Mouse (Mus musculus) neural tube, embryonic 15.5 days (tissue): ENCODE results near the gene Gm42742. TPM values are rescaled to one million over a fixed set of nuclear protein-coding genes. Genes with fewer than 3 reads are reported as not detected.

Experiments used
- ATAC-seq: fragments of 200-750 bp; cut with Nextera tagmentation; 2 replicates; pipeline ENCODE4 v1.8.0; 2017; ENCODE audit warnings: mild to moderate bottlenecking, moderate TSS enrichment, moderate library complexity; ENCODE audit not compliant: low FRiP score
- H3K27ac ChIP-seq: fragments of 300-500 bp; sonication (generic); replicated peaks from 2 replicates; pipeline ENCODE4 v1.5.1; 2015; ENCODE audit warnings: mild to moderate bottlenecking, inconsistent platforms
- H3K27me3 ChIP-seq: fragments of 300-500 bp; sonication (generic); replicated peaks from 2 replicates; pipeline ENCODE4 v1.6.1; 2015; ENCODE audit warnings: inconsistent platforms
- H3K36me3 ChIP-seq: fragments of 300-500 bp; sonication (generic); 2 replicates; pipeline ENCODE4 v1.6.1; 2015; ENCODE audit warnings: inconsistent platforms
- H3K4me1 ChIP-seq: fragments of 300-500 bp; sonication (generic); 2 replicates; pipeline ENCODE4 v1.6.1; 2015; ENCODE audit warnings: inconsistent platforms
- H3K4me2 ChIP-seq: fragments of 300-500 bp; sonication (generic); 2 replicates; pipeline ENCODE4 v1.6.1; 2015; ENCODE audit warnings: inconsistent platforms, mild to moderate bottlenecking, moderate library complexity
- H3K4me3 ChIP-seq: fragments of 300-500 bp; sonication (generic); replicated peaks from 2 replicates; pipeline ENCODE4 v1.5.1; 2015; ENCODE audit warnings: mild to moderate bottlenecking, inconsistent platforms
- H3K9ac ChIP-seq: fragments of 300-500 bp; sonication (generic); replicated peaks from 2 replicates; pipeline ENCODE4 v1.6.1; 2015; ENCODE audit warnings: mild to moderate bottlenecking, inconsistent platforms
- H3K9me3 ChIP-seq: fragments of 300-500 bp; sonication (generic); replicated peaks from 2 replicates; pipeline ENCODE4 v1.6.1; 2016; ENCODE audit warnings: inconsistent platforms
- WGBS: fragments of 180-500 bp; shearing (Covaris S2); methylation state at CpG from one replicate; pipeline ENCODE4 v1.1.7; 2015; ENCODE audit warnings: mixed read lengths; 5-methylcytosine and 5-hydroxymethylcytosine counted together
- polyA plus RNA-seq: library from polyadenylated mRNA; unstranded; fragments of >200 nt; fragmentation: Nextera tagmentation; extraction: Ambion mirVana; gene quantifications from 2 replicates; pipeline ENCODE4 v1.2.1, GENCODE M21; 2015

The Gm42742 gene
- polyA plus RNA-seq: 18.8 and 54.5 TPM in 2 replicates

- Histone ChIP-seq H3K4me3 (peak within 1 kb of the TSS; percentile 59), H3K9me3 (no peaks in the 10 kb centered on the region), H3K4me1 (peaks cover 82% of the 10 kb centered on the region), H3K27ac (peak within 1 kb of the TSS; percentile 98), H3K27me3 (no peaks in the 10 kb centered on the region), H3K4me2 (peak within 1 kb of the TSS; percentile 88), H3K9ac (peak within 1 kb of the TSS; percentile 77), H3K36me3 (peaks cover 23% of the 10 kb centered on the region)
- peak; percentile 16; the same call in 1 of the 2 replicates for ATAC-seq
- 1% methylated on average over 37 of the region's 37 CpGs for WGBS
These were observed at the start of gene Gm42742, which contains the start of gene Prrt2 for GRCm38 (mm10) chr7:127020901-127021562. Gene Gm42742 (minus strand): TSS chr7:127021097. Gene Prrt2 (minus strand): TSS chr7:127021211.

- WGBS: 79% methylated on average over 4 of the region's 4 CpGs
- Histone ChIP-seq H3K4me1 (no peaks in the 10 kb centered on the region), H3K4me2 (no peak overlapping the region), H3K9me3 (no peaks in the 10 kb centered on the region), H3K27ac (no peak overlapping the region), H3K27me3 (no peaks in the 10 kb centered on the region), H3K9ac (no peak overlapping the region), H3K4me3 (no peak overlapping the region), H3K36me3 (no peaks in the 10 kb centered on the region)
- no peak for ATAC-seq
These were observed 45.4 kb upstream of the Gm42742 start for GRCm38 (mm10) chr7:127066317-127066716.

- Histone ChIP-seq H3K36me3 (no peaks in the 10 kb centered on the region), H3K9ac (no peak overlapping the region), H3K4me2 (no peak overlapping the region), H3K27me3 (no peaks in the 10 kb centered on the region), H3K4me3 (no peak overlapping the region), H3K4me1 (no peaks in the 10 kb centered on the region), H3K27ac (no peak overlapping the region), H3K9me3 (no peaks in the 10 kb centered on the region)
- ATAC-seq: no peak
- 88% methylated on average over 6 of the region's 6 CpGs for WGBS
These were observed 44.6 kb upstream of the Gm42742 start for GRCm38 (mm10) chr7:127065538-127065937.

DNA sequence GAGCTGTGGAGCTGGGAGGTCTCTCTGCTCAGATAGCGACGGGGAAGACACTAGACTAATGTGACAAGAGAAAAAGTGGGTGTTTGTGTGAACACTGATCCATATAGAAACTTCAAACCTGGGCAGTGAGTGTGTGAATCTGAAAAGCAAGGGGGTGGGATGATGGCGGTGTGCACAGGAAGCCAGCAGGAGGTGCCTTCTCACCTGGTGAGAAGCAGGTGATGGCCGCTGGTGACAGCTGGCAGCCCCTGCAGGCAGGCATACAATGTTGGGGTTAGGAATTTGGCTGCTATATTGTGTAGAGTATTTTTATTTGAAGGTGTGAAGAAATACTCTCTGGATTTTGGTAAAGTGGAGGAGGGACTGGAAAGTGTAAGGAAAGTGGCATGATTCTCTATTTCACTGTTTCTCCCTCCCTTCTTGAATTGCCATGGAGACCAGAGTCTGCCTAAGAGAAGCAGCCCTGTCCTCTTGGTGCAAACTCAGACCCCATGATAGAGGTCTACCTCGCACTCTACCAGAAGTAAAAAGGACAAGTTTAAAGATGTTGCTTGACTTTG is 34.2 kb upstream of the Gm42742 start:
- ATAC-seq: no peak

DNA sequence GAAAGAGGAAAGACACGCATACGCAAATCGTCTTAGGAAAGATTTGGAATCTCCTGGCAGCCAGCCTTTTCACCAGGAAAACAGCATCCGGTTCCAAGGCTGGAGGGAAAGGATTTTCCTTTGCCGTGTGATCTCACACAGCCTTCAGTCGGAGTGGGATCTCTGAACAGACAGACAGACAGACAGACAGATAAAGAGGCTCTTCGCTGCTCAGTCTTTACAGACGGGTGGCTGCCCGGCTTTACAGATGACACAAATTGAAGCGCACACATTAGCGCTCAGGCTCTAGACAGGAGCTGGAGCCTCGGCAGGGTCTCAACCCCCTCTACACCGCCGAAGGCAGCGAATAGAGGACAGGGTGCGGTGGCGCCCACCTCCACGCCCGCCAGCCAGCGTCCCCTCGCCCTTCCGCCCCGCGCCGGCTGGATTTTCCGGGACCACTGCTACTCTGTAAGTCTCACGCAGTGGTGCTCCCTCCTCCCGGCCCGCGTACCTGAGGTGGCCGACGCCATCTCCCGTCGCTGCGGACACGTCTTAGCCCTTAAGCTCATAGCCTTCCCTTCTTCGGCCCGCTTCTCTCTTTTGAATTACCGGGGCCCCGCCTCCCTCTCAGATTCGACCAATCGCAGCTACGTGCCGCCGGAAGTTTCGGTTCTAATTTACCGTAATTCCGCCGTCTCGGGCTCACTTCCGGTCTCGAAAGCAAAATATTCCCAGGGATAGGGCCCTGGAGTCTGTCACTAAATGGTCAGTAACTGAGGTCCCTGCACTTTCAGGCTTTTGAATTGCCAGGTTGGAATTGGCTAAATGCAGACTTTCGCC is 21.2 kb upstream of the Gm42742 start, which contains the start of gene Kif22:
TSS of gene Kif22 (minus strand) at position 621 of the 822 bp plus-strand sequence.
- Histone ChIP-seq H3K27ac (peak within 1 kb of the TSS; percentile 74), H3K9ac (peak within 1 kb of the TSS; percentile 68), H3K36me3 (no peaks in the 10 kb centered on the region), H3K27me3 (no peaks in the 10 kb centered on the region), H3K4me1 (peaks cover 13% of the 10 kb centered on the region), H3K9me3 (no peaks in the 10 kb centered on the region), H3K4me3 (peak within 1 kb of the TSS; percentile 68), H3K4me2 (peak within 1 kb of the TSS; percentile 96)
- peak; percentile 81 for ATAC-seq
- WGBS: under 1% methylated on average over 53 of the region's 53 CpGs

More for the DNA sequence above, 34.2 kb upstream of the Gm42742 start:
- Histone ChIP-seq H3K4me1 (no peaks in the 10 kb centered on the region), H3K9ac (no peak overlapping the region), H3K27me3 (peaks cover 4% of the 10 kb centered on the region; the same call in 1 of the 2 replicates), H3K9me3 (no peaks in the 10 kb centered on the region), H3K36me3 (no peaks in the 10 kb centered on the region), H3K27ac (no peak overlapping the region), H3K4me3 (no peak overlapping the region), H3K4me2 (no peak overlapping the region)
- 76% methylated on average over 5 of the region's 5 CpGs for WGBS

GRCm38 (mm10) chr7:127031244-127031643 is 10.3 kb upstream of the Gm42742 start:
- peaks cover 16% of the 10 kb centered on the region for H3K4me1 ChIP-seq
- no peak for ATAC-seq
- no peak overlapping the region for H3K4me2 ChIP-seq
- H3K9ac ChIP-seq: no peak overlapping the region
- 50% methylated on average over 1 of the region's 1 CpGs for WGBS
- H3K27ac ChIP-seq: no peak overlapping the region
- no peak overlapping the region for H3K4me3 ChIP-seq
- H3K9me3 ChIP-seq: no peaks in the 10 kb centered on the region
- no peaks in the 10 kb centered on the region for H3K27me3 ChIP-seq
- no peaks in the 10 kb centered on the region for H3K36me3 ChIP-seq

GRCm38 (mm10) chr7:127030172-127030571 is 9.3 kb upstream of the Gm42742 start:
- no peak overlapping the region for H3K4me3 ChIP-seq
- WGBS: 100% methylated on average over 1 of the region's 1 CpGs
- no peak for ATAC-seq
- H3K4me1 ChIP-seq: peaks cover 17% of the 10 kb centered on the region
- no peaks in the 10 kb centered on the region for H3K9me3 ChIP-seq
- no peak overlapping the region for H3K9ac ChIP-seq
- H3K36me3 ChIP-seq: no peaks in the 10 kb centered on the region
- H3K4me2 ChIP-seq: no peak overlapping the region
- no peak overlapping the region for H3K27ac ChIP-seq
- no peaks in the 10 kb centered on the region for H3K27me3 ChIP-seq

DNA sequence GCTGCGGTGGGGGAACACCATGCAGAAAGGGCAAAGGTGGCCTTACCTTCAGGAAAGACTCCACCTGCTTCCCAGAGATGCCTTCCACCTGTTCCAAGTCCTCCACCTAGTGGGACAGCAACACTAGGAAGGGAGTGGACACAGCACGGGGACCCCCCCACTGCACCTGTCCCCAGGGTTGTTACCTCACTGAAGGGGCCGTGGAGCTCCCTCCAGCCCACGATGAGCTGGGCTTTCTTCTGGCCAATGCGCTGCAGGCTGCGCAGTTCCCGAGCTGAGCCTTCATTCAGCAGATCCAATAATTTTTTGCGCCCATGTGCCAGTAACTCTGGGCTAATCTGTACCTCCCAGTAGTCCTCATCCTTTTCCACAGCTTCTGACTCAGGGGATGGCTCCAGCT is 7.0 kb upstream of the Gm42742 start:
- WGBS: 54% methylated on average over 8 of the region's 8 CpGs
- Histone ChIP-seq H3K4me3 (peak overlapping the region; percentile 65), H3K4me2 (peak overlapping the region; percentile 90), H3K36me3 (peaks cover 12% of the 10 kb centered on the region), H3K27me3 (no peaks in the 10 kb centered on the region), H3K9ac (peak overlapping the region; percentile 60), H3K9me3 (no peaks in the 10 kb centered on the region), H3K27ac (peak overlapping the region; percentile 100), H3K4me1 (peaks cover 40% of the 10 kb centered on the region)
- no peak; the same call in none of the 2 replicates for ATAC-seq

DNA sequence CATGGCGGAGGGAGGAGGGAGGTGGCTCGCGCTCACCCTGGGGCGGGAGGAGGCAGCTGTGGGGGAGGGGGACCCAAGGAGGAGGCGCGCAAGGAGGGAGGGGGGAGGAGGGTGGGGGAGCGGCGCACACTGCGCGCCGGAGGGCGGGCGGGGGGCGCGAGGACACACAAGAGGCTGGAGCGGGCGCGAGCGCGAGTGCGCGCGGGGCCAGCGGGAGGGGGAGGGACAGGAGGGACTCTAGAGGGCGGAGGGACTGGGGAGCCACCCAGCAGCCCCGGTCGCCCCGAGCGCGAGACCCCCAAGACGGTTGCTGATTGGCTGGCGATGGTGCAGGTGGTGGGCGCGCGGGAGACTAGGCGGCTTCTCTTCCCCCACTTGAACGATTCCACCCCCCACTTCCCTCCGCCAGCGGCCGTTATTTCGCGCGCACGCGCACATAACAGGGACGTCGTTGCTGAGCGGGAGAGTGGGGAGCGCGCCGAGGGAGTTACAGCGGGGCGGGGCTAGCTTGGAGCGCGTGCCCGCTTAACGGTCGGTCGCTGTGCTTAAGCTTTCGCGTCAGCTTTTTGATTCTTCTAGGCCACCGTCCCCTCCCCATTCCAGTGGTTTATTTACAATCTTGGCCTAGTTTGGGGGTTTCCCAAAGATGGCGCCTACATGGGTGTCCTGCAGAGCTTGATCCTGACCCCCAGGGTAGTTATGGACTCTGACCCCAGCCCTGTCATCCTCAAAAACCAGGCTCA is 6.3 kb upstream of the Gm42742 start, which contains the start of gene Maz:
TSS of gene Maz (minus strand) at position 54 of the 743 bp plus-strand sequence.
- peaks cover 19% of the 10 kb centered on the region for H3K36me3 ChIP-seq
- no peaks in the 10 kb centered on the region for H3K9me3 ChIP-seq
- no peaks in the 10 kb centered on the region for H3K27me3 ChIP-seq
- H3K4me2 ChIP-seq: peak within 1 kb of the TSS; percentile 90
- H3K4me3 ChIP-seq: peak within 1 kb of the TSS; percentile 65
- under 1% methylated on average over 42 of the region's 63 CpGs for WGBS
- H3K27ac ChIP-seq: peak within 1 kb of the TSS; percentile 100
- ATAC-seq: peak; percentile 93
- peaks cover 47% of the 10 kb centered on the region for H3K4me1 ChIP-seq
- H3K9ac ChIP-seq: peak within 1 kb of the TSS; percentile 99

DNA sequence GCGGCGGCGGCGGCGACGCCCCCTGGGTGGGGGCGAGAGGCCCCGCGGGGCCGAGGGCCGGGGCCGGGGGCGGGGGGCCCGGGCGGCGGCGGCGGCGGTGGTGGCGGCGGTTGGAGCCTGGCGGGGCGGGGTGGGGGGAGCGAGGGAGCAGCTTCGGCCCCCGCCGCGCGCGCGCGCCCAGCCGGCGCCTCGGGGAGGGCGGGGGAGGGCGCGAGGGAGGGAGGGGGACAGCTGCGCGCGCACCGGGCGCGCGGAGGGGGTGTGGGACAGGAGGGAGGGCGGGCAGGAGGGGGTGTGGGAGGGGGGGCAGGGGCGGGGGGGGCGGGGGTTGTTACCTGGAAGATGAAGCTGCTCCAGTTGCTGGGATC is 5.7 kb upstream of the Gm42742 start:
- Histone ChIP-seq H3K4me1 (peaks cover 52% of the 10 kb centered on the region), H3K4me3 (peak overlapping the region; percentile 65), H3K36me3 (peaks cover 23% of the 10 kb centered on the region), H3K4me2 (peak overlapping the region; percentile 90), H3K9me3 (no peaks in the 10 kb centered on the region), H3K9ac (peak overlapping the region; percentile 99), H3K27me3 (no peaks in the 10 kb centered on the region), H3K27ac (peak overlapping the region; percentile 100)
- 0 out of 2 replicates have a peak, but pooled peaks have one; percentile 1 for ATAC-seq
- 0% methylated on average over 4 of the region's 48 CpGs for WGBS

- 0% methylated on average over 19 of the region's 48 CpGs for WGBS
- peak overlapping the region; percentile 99 for H3K9ac ChIP-seq
- no peaks in the 10 kb centered on the region for H3K27me3 ChIP-seq
- H3K36me3 ChIP-seq: peaks cover 23% of the 10 kb centered on the region
- peak overlapping the region; percentile 65 for H3K4me3 ChIP-seq
- peak overlapping the region; percentile 100 for H3K27ac ChIP-seq
- 0 out of 2 replicates have a peak, but pooled peaks have one; percentile 1 for ATAC-seq
- peak overlapping the region; percentile 90 for H3K4me2 ChIP-seq
- peaks cover 56% of the 10 kb centered on the region for H3K4me1 ChIP-seq
- no peaks in the 10 kb centered on the region for H3K9me3 ChIP-seq
These were observed 5.3 kb upstream of the Gm42742 start for GRCm38 (mm10) chr7:127026161-127026600.
